Mouse (Mus musculus) lung, adult 2 months (tissue): ENCODE results near the gene Fyco1.

Experiments
- CTCF ChIP-seq: fragments of 200-500 bp; IDR thresholded peaks from 2 replicates; pipeline ENCODE4 v1.5.1; 2011; ENCODE audit warnings: mild to moderate bottlenecking, low read length, control low read depth; ENCODE audit not compliant: insufficient read depth
- POLR2A ChIP-seq: fragments of 200-500 bp; IDR thresholded peaks from 2 replicates; pipeline ENCODE4 v1.6.1; 2011; ENCODE audit warnings: low read depth, mild to moderate bottlenecking, control low read depth, low read length, borderline replicate concordance; ENCODE audit errors: extremely low read depth

DNA sequence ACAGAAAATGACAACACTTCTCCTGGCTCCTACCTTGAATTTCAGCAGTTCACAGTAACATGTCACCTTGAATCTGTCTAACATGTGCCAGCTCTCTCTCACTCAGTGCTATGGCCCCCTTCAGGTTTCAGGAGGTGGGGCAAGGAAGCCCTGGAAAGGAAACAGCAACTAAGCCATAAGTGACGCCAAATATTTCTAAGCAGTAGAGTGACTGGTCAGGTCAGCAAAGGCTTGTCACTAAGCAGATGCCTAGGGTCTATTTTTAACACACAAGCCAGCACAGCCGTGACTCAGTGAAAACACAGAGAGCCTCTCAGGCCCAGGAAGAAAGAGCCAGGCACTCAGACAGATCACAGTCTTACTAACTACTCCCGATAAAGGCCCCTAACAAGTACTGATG, 6.6 kb downstream of the Fyco1 start:
- TF ChIP-seq CTCF: no peak
- no peak for TF ChIP-seq POLR2A
